ENCODE assay signal across 8 mouse cellular contexts in the genomic region with DNA sequence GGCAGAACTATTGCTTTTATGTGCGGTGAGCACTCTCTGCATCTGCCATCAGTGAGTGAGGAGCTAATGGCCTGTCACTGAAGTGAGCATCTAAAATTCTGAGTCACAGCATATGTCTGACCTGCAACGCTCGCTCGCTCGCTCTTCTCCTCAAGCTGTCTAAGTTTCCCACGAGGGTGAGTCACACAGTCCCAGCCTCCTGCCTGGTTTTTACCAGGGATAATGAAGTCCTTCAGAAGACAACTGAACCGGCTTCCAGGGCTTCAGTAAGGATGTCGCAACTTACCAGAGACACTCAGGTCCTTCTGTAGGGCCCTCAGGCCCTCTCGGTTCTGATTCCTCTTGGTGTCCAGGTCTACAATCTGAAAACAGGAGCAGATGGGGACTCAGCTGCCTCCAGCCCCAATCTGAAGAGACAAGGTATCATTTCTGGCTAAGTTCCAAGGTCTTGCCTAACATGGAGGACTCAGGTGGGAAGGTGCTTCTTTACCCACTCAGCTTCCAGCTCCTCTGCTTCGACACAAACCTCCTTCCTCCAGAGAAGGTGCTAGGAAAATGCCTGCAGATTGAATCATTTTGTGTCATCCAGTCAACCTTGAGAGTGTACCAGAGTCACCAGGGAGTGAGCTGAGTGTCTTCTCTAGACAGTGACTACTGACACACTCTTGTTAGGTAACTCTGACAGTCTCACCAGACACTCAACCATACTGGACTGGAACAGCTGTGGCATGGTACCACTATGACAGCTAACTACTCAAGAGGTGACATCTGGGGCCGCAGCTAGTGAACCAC. TPM values are rescaled to one million over a fixed set of nuclear protein-coding genes. Genes with fewer than 3 reads are reported as not detected.
DNase-seq lines count a peak whose midpoint lies in the region; ATAC-seq and TF ChIP-seq lines count a peak whose summit lies in the region.

No protein-coding gene starts in this region.

- no peaks in the 10 kb centered on the region for H3K9me3 ChIP-seq in erythroblast, embryonic 14.5 days (ENCODE audit: control insufficient read depth, low read length)
- no peaks in the 10 kb centered on the region for H3K9me3 ChIP-seq in lung, postnatal 0 days (ENCODE audit: low read length)
- H3K9me3 ChIP-seq in forebrain, postnatal 0 days (ENCODE audit: low read length): no peaks in the 10 kb centered on the region
- H3K9me3 ChIP-seq in midbrain, embryonic 12.5 days: no peaks in the 10 kb centered on the region

- TF ChIP-seq CTCF in lung, postnatal 0 days (IDR thresholded peaks at IDR 0.05): no peak
- TF ChIP-seq CTCF in forebrain, postnatal 0 days (IDR thresholded peaks at IDR 0.05; ENCODE audit: low read depth): no peak

- WGBS in lung, postnatal 0 days: 88% methylated on average over 11 of the region's 11 CpGs
- WGBS in forebrain, postnatal 0 days: 93% methylated on average over 11 of the region's 11 CpGs
- WGBS in midbrain, embryonic 12.5 days: 94% methylated on average over 11 of the region's 11 CpGs

- H3K4me1 ChIP-seq in erythroblast, embryonic 14.5 days (ENCODE audit: control insufficient read depth): peaks cover 15% of the 10 kb centered on the region
- peaks cover 7% of the 10 kb centered on the region; the same call in 1 of the 2 replicates for H3K4me1 ChIP-seq in lung, postnatal 0 days (ENCODE audit: insufficient read depth, low read depth, low read length)
- peaks cover 7% of the 10 kb centered on the region; the same call in 1 of the 2 replicates for H3K4me1 ChIP-seq in forebrain, postnatal 0 days (ENCODE audit: insufficient read depth)
- peaks cover 20% of the 10 kb centered on the region for H3K4me1 ChIP-seq in midbrain, embryonic 12.5 days

- peak overlapping the region; percentile 87 for H3K4me2 ChIP-seq in lung, postnatal 0 days (replicated peaks; ENCODE audit: low read depth, low read length)
- peak overlapping the region; percentile 93 for H3K4me2 ChIP-seq in forebrain, postnatal 0 days (ENCODE audit: low read depth)
- peak overlapping the region; percentile 98 for H3K4me2 ChIP-seq in midbrain, embryonic 12.5 days (replicated peaks)

- no peak overlapping the region for H3K9ac ChIP-seq in lung, postnatal 0 days (replicated peaks; ENCODE audit: low read depth)
- peak overlapping the region; percentile 67 for H3K9ac ChIP-seq in forebrain, postnatal 0 days
- peak overlapping the region; percentile 90; the same call in 1 of the 2 replicates for H3K9ac ChIP-seq in midbrain, embryonic 12.5 days (replicated peaks)

- peaks cover 48% of the 10 kb centered on the region for H3K36me3 ChIP-seq in erythroblast, embryonic 14.5 days (ENCODE audit: control insufficient read depth)
- peaks cover 10% of the 10 kb centered on the region; the same call in 1 of the 2 replicates for H3K36me3 ChIP-seq in lung, postnatal 0 days (ENCODE audit: insufficient read depth, low read length)
- peaks cover 44% of the 10 kb centered on the region for H3K36me3 ChIP-seq in forebrain, postnatal 0 days (ENCODE audit: insufficient read depth)
- peaks cover 46% of the 10 kb centered on the region for H3K36me3 ChIP-seq in midbrain, embryonic 12.5 days

- H3K4me3 ChIP-seq in erythroblast, embryonic 14.5 days (replicated peaks): peak overlapping the region; percentile 85
- H3K4me3 ChIP-seq in lung, postnatal 0 days (ENCODE audit: low read depth, low read length): peak overlapping the region; percentile 72; the same call in 1 of the 2 replicates
- H3K4me3 ChIP-seq in forebrain, postnatal 0 days (ENCODE audit: low read depth, low read length): peak overlapping the region; percentile 60
- peak overlapping the region; percentile 93 for H3K4me3 ChIP-seq in midbrain, embryonic 12.5 days

- DNase-seq in lung, postnatal 0 days (ENCODE audit: low spot score): no peak
- no peak for DNase-seq in lung, postnatal 36 days
- no peak for DNase-seq in forebrain, postnatal 0 days
- no peak for DNase-seq in gastrocnemius, postnatal 25 days

- ATAC-seq in erythroblast, adult 5-6 weeks (replicated peaks; ENCODE audit: low FRiP score, poor library complexity, severe bottlenecking): no peak
- no peak for ATAC-seq in lung, postnatal 0 days
- no peak for ATAC-seq in forebrain, postnatal 0 days
- ATAC-seq in midbrain, embryonic 12.5 days (ENCODE audit: low FRiP score, low read depth): no peak
- no peak for ATAC-seq in granulocyte monocyte progenitor cell, adult 5-6 weeks (replicated peaks; ENCODE audit: poor library complexity, severe bottlenecking)

- TF ChIP-seq EP300 in lung, postnatal 0 days (IDR thresholded peaks at IDR 0.05): no peak

- H3K27ac ChIP-seq in lung, postnatal 0 days (ENCODE audit: low read length): no peak overlapping the region
- H3K27ac ChIP-seq in forebrain, postnatal 0 days (ENCODE audit: low read depth, low read length): no peak overlapping the region
- no peak overlapping the region for H3K27ac ChIP-seq in midbrain, embryonic 12.5 days (replicated peaks)

- H3K27me3 ChIP-seq in erythroblast, embryonic 14.5 days (ENCODE audit: control insufficient read depth): peaks cover 7% of the 10 kb centered on the region
- no peaks in the 10 kb centered on the region for H3K27me3 ChIP-seq in lung, postnatal 0 days (replicated peaks; ENCODE audit: insufficient read depth, low read length)
- H3K27me3 ChIP-seq in forebrain, postnatal 0 days (ENCODE audit: insufficient read depth, low read length): no peaks in the 10 kb centered on the region
- H3K27me3 ChIP-seq in midbrain, embryonic 12.5 days: peaks cover 12% of the 10 kb centered on the region; the same call in 1 of the 2 replicates

RNA-seq across cellular contexts. Expression of a gene that starts 1.3 kb away (rescaled TPM):
- 1.2 and 1.4 TPM in 2 replicates for polyA plus RNA-seq in erythroblast, embryonic 14.5 days (2012)
- 5.4 and 6.5 TPM in 2 replicates for total RNA-seq in erythroblast, adult 5-6 weeks (2015; ENCODE audit: low replicate concordance)
- total RNA-seq in erythroblast, adult 5-6 weeks (2017; ENCODE audit: low replicate concordance): 2.6 and 9.6 TPM in 2 replicates
- polyA plus RNA-seq in lung, postnatal 0 days (2015; fragmentation: Nextera tagmentation; extraction: Ambion mirVana): 76.6 and 97.2 TPM in 2 replicates
- 65.9 and 95.4 TPM in 2 replicates for total RNA-seq in forebrain, postnatal 0 days (2014; rRNA removed)
- polyA plus RNA-seq in forebrain, postnatal 0 days (2015; fragmentation: Nextera tagmentation; extraction: Ambion mirVana): 195 and 219 TPM in 2 replicates
- polyA plus RNA-seq in midbrain, embryonic 12.5 days (2016; fragmentation: Nextera tagmentation; extraction: Ambion mirVana): 128 and 129 TPM in 2 replicates
- 62.9 and 67.0 TPM in 2 replicates for total RNA-seq in granulocyte monocyte progenitor cell, adult 5-6 weeks (2014; fragmentation: Nextera tagmentation)
- total RNA-seq in granulocyte monocyte progenitor cell, adult 5-6 weeks (2017): 98.2 and 108 TPM in 2 replicates
- total RNA-seq in gastrocnemius, postnatal 25 days (2021): 10 to 100 TPM; 71.0 to 76.9 TPM

RNA-seq across cellular contexts. Expression of a gene that starts 17.7 kb away (rescaled TPM):
- not detected in 2 replicates for polyA plus RNA-seq in erythroblast, embryonic 14.5 days (2012)
- total RNA-seq in erythroblast, adult 5-6 weeks (2015; ENCODE audit: low replicate concordance): not detected in 2 replicates
- not detected in 2 replicates for total RNA-seq in erythroblast, adult 5-6 weeks (2017; ENCODE audit: low replicate concordance)
- not detected in 2 replicates for polyA plus RNA-seq in lung, postnatal 0 days (2015; fragmentation: Nextera tagmentation; extraction: Ambion mirVana)
- total RNA-seq in forebrain, postnatal 0 days (2014; rRNA removed): 17.2 and 21.9 TPM in 2 replicates
- polyA plus RNA-seq in forebrain, postnatal 0 days (2015; fragmentation: Nextera tagmentation; extraction: Ambion mirVana): 0.76 and 0.77 TPM in 2 replicates
- polyA plus RNA-seq in midbrain, embryonic 12.5 days (2016; fragmentation: Nextera tagmentation; extraction: Ambion mirVana): 0.97 and 1.5 TPM in 2 replicates
- not detected in 2 replicates for total RNA-seq in granulocyte monocyte progenitor cell, adult 5-6 weeks (2014; fragmentation: Nextera tagmentation)
- total RNA-seq in granulocyte monocyte progenitor cell, adult 5-6 weeks (2017): not detected in 2 replicates
- total RNA-seq in gastrocnemius, postnatal 25 days (2021): under 1 TPM; 0.15 to 0.19 TPM

RNA-seq across cellular contexts. Expression of a gene that starts 51.6 kb away (rescaled TPM):
- not detected in 2 replicates for polyA plus RNA-seq in erythroblast, embryonic 14.5 days (2012)
- 0.38 TPM in 1 of 2 replicates, not detected in the other for total RNA-seq in erythroblast, adult 5-6 weeks (2015; ENCODE audit: low replicate concordance)
- total RNA-seq in erythroblast, adult 5-6 weeks (2017; ENCODE audit: low replicate concordance): not detected in 2 replicates
- polyA plus RNA-seq in lung, postnatal 0 days (2015; fragmentation: Nextera tagmentation; extraction: Ambion mirVana): 1.1 and 1.8 TPM in 2 replicates
- total RNA-seq in forebrain, postnatal 0 days (2014; rRNA removed): 3.3 and 8.0 TPM in 2 replicates
- 3.9 and 4.3 TPM in 2 replicates for polyA plus RNA-seq in forebrain, postnatal 0 days (2015; fragmentation: Nextera tagmentation; extraction: Ambion mirVana)
- 1.4 and 1.7 TPM in 2 replicates for polyA plus RNA-seq in midbrain, embryonic 12.5 days (2016; fragmentation: Nextera tagmentation; extraction: Ambion mirVana)
- total RNA-seq in granulocyte monocyte progenitor cell, adult 5-6 weeks (2014; fragmentation: Nextera tagmentation): 2.4 and 13.4 TPM in 2 replicates
- total RNA-seq in granulocyte monocyte progenitor cell, adult 5-6 weeks (2017): 1.7 and 2.5 TPM in 2 replicates
- total RNA-seq in gastrocnemius, postnatal 25 days (2021): not detected

RNA-seq across cellular contexts. Expression of a gene that starts 51.8 kb away (rescaled TPM):
- polyA plus RNA-seq in erythroblast, embryonic 14.5 days (2012): 0.02 TPM in 1 of 2 replicates, not detected in the other
- not detected in 2 replicates for total RNA-seq in erythroblast, adult 5-6 weeks (2015; ENCODE audit: low replicate concordance)
- 0.28 TPM in 1 of 2 replicates, not detected in the other for total RNA-seq in erythroblast, adult 5-6 weeks (2017; ENCODE audit: low replicate concordance)
- polyA plus RNA-seq in lung, postnatal 0 days (2015; fragmentation: Nextera tagmentation; extraction: Ambion mirVana): 10.7 and 11.1 TPM in 2 replicates
- total RNA-seq in forebrain, postnatal 0 days (2014; rRNA removed): 2.1 and 7.4 TPM in 2 replicates
- polyA plus RNA-seq in forebrain, postnatal 0 days (2015; fragmentation: Nextera tagmentation; extraction: Ambion mirVana): 1.1 TPM in 2 replicates
- 2.6 and 2.7 TPM in 2 replicates for polyA plus RNA-seq in midbrain, embryonic 12.5 days (2016; fragmentation: Nextera tagmentation; extraction: Ambion mirVana)
- total RNA-seq in granulocyte monocyte progenitor cell, adult 5-6 weeks (2014; fragmentation: Nextera tagmentation): 7.7 and 11.6 TPM in 2 replicates
- 0.21 and 3.3 TPM in 2 replicates for total RNA-seq in granulocyte monocyte progenitor cell, adult 5-6 weeks (2017)
- 1 to 10 TPM; 5.0 to 5.1 TPM for total RNA-seq in gastrocnemius, postnatal 25 days (2021)

Comparison
In these comparisons a context has a peak if more than half of its experiments do, and no peak if none do; other contexts are left out.
1. RNA of a gene that starts 17.7 kb away (total RNA-seq): 17.2 to 21.9 TPM in forebrain, postnatal 0 days; 0.15 to 0.19 TPM in gastrocnemius, postnatal 25 days, not detected in erythroblast, adult 5-6 weeks and not detected in granulocyte monocyte progenitor cell, adult 5-6 weeks; every median in the first group is over 10 times any median in the second.
2. Peak in every context shown above with its lines, with median percentiles within 50 percentile points of each other: H3K4me3 ChIP-seq and H3K4me2 ChIP-seq.